8 mouse cellular contexts compared by ENCODE assay signal in genomic region chr11:119391386-119392000, GRCm38 (mm10). TPM values are rescaled to one million over a fixed set of nuclear protein-coding genes. Genes with fewer than 3 reads are reported as not detected.
DNase-seq lines count a peak whose midpoint lies in the region; ATAC-seq and TF ChIP-seq lines count a peak whose summit lies in the region.

No protein-coding gene starts in this region.

- no peak for ATAC-seq in forebrain, embryonic 13.5 days
- no peak for ATAC-seq in forebrain, embryonic 15.5 days (replicated peaks)
- ATAC-seq in liver, embryonic 11.5 days (replicated peaks; ENCODE audit: low FRiP score): peak; percentile 35

- H3K36me3 ChIP-seq in forebrain, embryonic 13.5 days (ENCODE audit: poor library complexity, severe bottlenecking): no peaks in the 10 kb centered on the region
- no peaks in the 10 kb centered on the region for H3K36me3 ChIP-seq in forebrain, embryonic 15.5 days
- H3K36me3 ChIP-seq in thymus, adult 2 months (ENCODE audit: control insufficient read depth, insufficient read depth, low read length): no peaks in the 10 kb centered on the region
- H3K36me3 ChIP-seq in liver, embryonic 11.5 days (ENCODE audit: control insufficient read depth, insufficient read depth, low read length): no peaks in the 10 kb centered on the region

- H3K27me3 ChIP-seq in forebrain, embryonic 13.5 days: peaks cover 87% of the 10 kb centered on the region
- peaks cover 66% of the 10 kb centered on the region for H3K27me3 ChIP-seq in forebrain, embryonic 15.5 days
- H3K27me3 ChIP-seq in thymus, adult 2 months (ENCODE audit: control insufficient read depth, insufficient read depth, low read length): no peaks in the 10 kb centered on the region; the same call in 1 of the 2 replicates
- peaks cover 5% of the 10 kb centered on the region for H3K27me3 ChIP-seq in liver, embryonic 11.5 days (replicated peaks; ENCODE audit: control insufficient read depth, insufficient read depth, low read length)

- no peak for TF ChIP-seq POLR2A in thymus, adult 2 months (IDR thresholded peaks at IDR 0.05; ENCODE audit: control insufficient read depth, extremely low read depth, insufficient read depth, low read length, poor library complexity)

- no peak overlapping the region for H3K4me2 ChIP-seq in forebrain, embryonic 13.5 days
- H3K4me2 ChIP-seq in forebrain, embryonic 15.5 days (replicated peaks): no peak overlapping the region
- H3K4me2 ChIP-seq in liver, embryonic 11.5 days: peak overlapping the region; percentile 99

- TF ChIP-seq CTCF in thymus, adult 2 months (IDR thresholded peaks at IDR 0.05; ENCODE audit: borderline replicate concordance, control insufficient read depth, extremely low read depth, insufficient read depth, low read length, poor library complexity): no peak

- peaks cover 26% of the 10 kb centered on the region for H3K4me1 ChIP-seq in forebrain, embryonic 13.5 days
- peaks cover 32% of the 10 kb centered on the region for H3K4me1 ChIP-seq in forebrain, embryonic 15.5 days
- peaks cover 53% of the 10 kb centered on the region for H3K4me1 ChIP-seq in thymus, adult 2 months (replicated peaks; ENCODE audit: control insufficient read depth, insufficient read depth, low read length)
- peaks cover 29% of the 10 kb centered on the region for H3K4me1 ChIP-seq in liver, embryonic 11.5 days (replicated peaks; ENCODE audit: control insufficient read depth, insufficient read depth, low read length)

- no peaks in the 10 kb centered on the region for H3K9me3 ChIP-seq in forebrain, embryonic 13.5 days (replicated peaks)
- no peaks in the 10 kb centered on the region for H3K9me3 ChIP-seq in forebrain, embryonic 15.5 days
- H3K9me3 ChIP-seq in liver, embryonic 11.5 days (ENCODE audit: control insufficient read depth, low read length): no peaks in the 10 kb centered on the region

- DNase-seq in thymus, adult 2 months: peak; percentile 24
- DNase-seq in thymus, adult 18-20 months: no peak
- DNase-seq in liver, embryonic 11.5 days (ENCODE audit: low spot score): peak; percentile 45
- peak; percentile 29 for DNase-seq in thymus, postnatal 25 days
- DNase-seq in adipocyte (ENCODE audit: low spot score): no peak
- DNase-seq in layer of hippocampus, postnatal 36 days: no peak

- H3K27ac ChIP-seq in forebrain, embryonic 13.5 days: no peak overlapping the region
- no peak overlapping the region for H3K27ac ChIP-seq in forebrain, embryonic 15.5 days (replicated peaks)
- peak overlapping the region; percentile 76 for H3K27ac ChIP-seq in thymus, adult 2 months (ENCODE audit: control insufficient read depth, insufficient read depth, low read length)
- H3K27ac ChIP-seq in liver, embryonic 11.5 days (ENCODE audit: low read depth, low read length): peak overlapping the region; percentile 73

- WGBS in forebrain, embryonic 13.5 days: 32% methylated on average over 7 of the region's 7 CpGs
- WGBS in forebrain, embryonic 15.5 days: 40% methylated on average over 7 of the region's 7 CpGs
- 6% methylated on average over 7 of the region's 7 CpGs for WGBS in thymus, adult 2 months
- WGBS in liver, embryonic 11.5 days: 27% methylated on average over 7 of the region's 7 CpGs

- 0 out of 2 replicates have a peak overlapping the region, but pooled peaks have one; percentile 54 for H3K4me3 ChIP-seq in forebrain, embryonic 13.5 days
- no peak overlapping the region for H3K4me3 ChIP-seq in forebrain, embryonic 15.5 days
- peak overlapping the region; percentile 82 for H3K4me3 ChIP-seq in thymus, adult 2 months (ENCODE audit: control insufficient read depth, insufficient read depth, low read length)
- peak overlapping the region; percentile 75 for H3K4me3 ChIP-seq in liver, embryonic 11.5 days (ENCODE audit: low read depth, low read length)

- no peak overlapping the region for H3K9ac ChIP-seq in forebrain, embryonic 13.5 days
- no peak overlapping the region for H3K9ac ChIP-seq in forebrain, embryonic 15.5 days (replicated peaks)
- H3K9ac ChIP-seq in liver, embryonic 11.5 days (ENCODE audit: low read depth, low read length): peak overlapping the region; percentile 58; the same call in 1 of the 2 replicates

RNA-seq across cellular contexts. Expression of gene Rnf213, which starts 1.4 kb away (rescaled TPM):
- 0.83 and 1.2 TPM in 2 replicates for polyA plus RNA-seq in forebrain, embryonic 13.5 days (2015; fragmentation: Nextera tagmentation; extraction: Ambion mirVana)
- 0.75 and 1.4 TPM in 2 replicates for polyA plus RNA-seq in forebrain, embryonic 15.5 days (2015; fragmentation: Nextera tagmentation; extraction: Ambion mirVana)
- polyA plus RNA-seq in thymus, adult 2 months (2012; rRNA removed): 47.9 and 52.5 TPM in 2 replicates
- polyA plus RNA-seq in liver, embryonic 11.5 days (2014; fragmentation: Nextera tagmentation; extraction: Ambion mirVana): 7.6 and 8.0 TPM in 2 replicates
- total RNA-seq in layer of hippocampus, postnatal 36 days (2021): 1 to 10 TPM; 3.4 to 4.0 TPM

RNA-seq across cellular contexts. Expression of gene Slc26a11, which starts 36.1 kb away (rescaled TPM):
- polyA plus RNA-seq in forebrain, embryonic 13.5 days (2015; fragmentation: Nextera tagmentation; extraction: Ambion mirVana): 4.6 and 4.9 TPM in 2 replicates
- 3.5 and 3.9 TPM in 2 replicates for polyA plus RNA-seq in forebrain, embryonic 15.5 days (2015; fragmentation: Nextera tagmentation; extraction: Ambion mirVana)
- polyA plus RNA-seq in thymus, adult 2 months (2012; rRNA removed): 19.9 and 21.7 TPM in 2 replicates
- 4.3 and 5.1 TPM in 2 replicates for polyA plus RNA-seq in liver, embryonic 11.5 days (2014; fragmentation: Nextera tagmentation; extraction: Ambion mirVana)
- total RNA-seq in layer of hippocampus, postnatal 36 days (2021): 1 to 10 TPM; 5.4 to 5.5 TPM

RNA-seq across cellular contexts. Expression of gene Sgsh, which starts 36.2 kb away (rescaled TPM):
- 4.6 and 4.7 TPM in 2 replicates for polyA plus RNA-seq in forebrain, embryonic 13.5 days (2015; fragmentation: Nextera tagmentation; extraction: Ambion mirVana)
- polyA plus RNA-seq in forebrain, embryonic 15.5 days (2015; fragmentation: Nextera tagmentation; extraction: Ambion mirVana): 3.0 and 3.7 TPM in 2 replicates
- polyA plus RNA-seq in thymus, adult 2 months (2012; rRNA removed): 28.6 and 36.5 TPM in 2 replicates
- 4.4 and 5.8 TPM in 2 replicates for polyA plus RNA-seq in liver, embryonic 11.5 days (2014; fragmentation: Nextera tagmentation; extraction: Ambion mirVana)
- total RNA-seq in layer of hippocampus, postnatal 36 days (2021): 1 to 10 TPM; 4.7 to 5.8 TPM

Comparison
In these comparisons a context has a peak if more than half of its experiments do, and no peak if none do; other contexts are left out.
1. DNase-seq: peak in thymus, adult 2 months (single experiment), liver, embryonic 11.5 days (single experiment) and thymus, postnatal 25 days (single experiment); none in thymus, adult 18-20 months (0 of 2), adipocyte (single experiment) and layer of hippocampus, postnatal 36 days (0 of 2).
2. H3K27ac ChIP-seq: peak in thymus, adult 2 months (single experiment) and liver, embryonic 11.5 days (single experiment); none in forebrain, embryonic 13.5 days (single experiment) and forebrain, embryonic 15.5 days (single experiment).